Mouse (Mus musculus): Measurements from ENCODE around the gene 4933405L10Rik.

4933405L10Rik gene

GRCm38 (mm10) chr8:105707498-105708403, at the start of gene 4933405L10Rik, which contains the start of gene Enkd1:
4933405L10Rik (plus strand) TSS chr8:105707655.
Enkd1 (minus strand) TSS chr8:105708210.
- peak; percentile 91 to 94 for DNase-seq

GRCm38 (mm10) chr8:105661167-105661566, 46.3 kb upstream of the 4933405L10Rik start:
- DNase-seq, result peak; percentile 28 to 42

- DNase-seq, result no peak
Measured at GRCm38 (mm10) chr8:105677891-105678290, 29.6 kb upstream of the 4933405L10Rik start.

- DNase-seq, result no peak
Measured at GRCm38 (mm10) chr8:105685325-105685724, 22.1 kb upstream of the 4933405L10Rik start.

- peak; percentile 56 to 87 for DNase-seq
Measured at GRCm38 (mm10) chr8:105685796-105686308, 21.6 kb upstream of the 4933405L10Rik start, which contains the start of gene Carmil2. Carmil2 (plus strand) TSS chr8:105686274.

- no peak for DNase-seq
Measured at GRCm38 (mm10) chr8:105686551-105686950, 20.9 kb upstream of the 4933405L10Rik start.

GRCm38 (mm10) chr8:105687512-105687911, 19.9 kb upstream of the 4933405L10Rik start:
- DNase-seq, result no peak

- no peak for DNase-seq
Measured at GRCm38 (mm10) chr8:105688242-105688752, 19.2 kb upstream of the 4933405L10Rik start.

GRCm38 (mm10) chr8:105689256-105689982, 18.0 kb upstream of the 4933405L10Rik start:
- DNase-seq, result no peak

GRCm38 (mm10) chr8:105689983-105690360, 17.5 kb upstream of the 4933405L10Rik start:
- no peak for DNase-seq

- no peak for DNase-seq
Measured at GRCm38 (mm10) chr8:105690978-105691377, 16.5 kb upstream of the 4933405L10Rik start.

- no peak for DNase-seq
Measured at GRCm38 (mm10) chr8:105692449-105693182, 14.8 kb upstream of the 4933405L10Rik start.

GRCm38 (mm10) chr8:105693648-105694047, 13.8 kb upstream of the 4933405L10Rik start:
- peak; percentile 63 to 87 for DNase-seq

GRCm38 (mm10) chr8:105694051-105694799, 13.2 kb upstream of the 4933405L10Rik start:
- DNase-seq, result peak in 1 of 2 experiments; percentile 27

- no peak for DNase-seq
Measured at GRCm38 (mm10) chr8:105695080-105695780, 12.2 kb upstream of the 4933405L10Rik start.

- no peak for DNase-seq
Measured at GRCm38 (mm10) chr8:105697196-105697780, 10.2 kb upstream of the 4933405L10Rik start.

GRCm38 (mm10) chr8:105698734-105699133, 8.7 kb upstream of the 4933405L10Rik start:
- DNase-seq, result no peak

- no peak for DNase-seq
Measured at GRCm38 (mm10) chr8:105699488-105700215, 7.8 kb upstream of the 4933405L10Rik start.

- peak; percentile 67 to 75 for DNase-seq
Measured at GRCm38 (mm10) chr8:105700566-105700965, 6.9 kb upstream of the 4933405L10Rik start.

All from kidney, postnatal 36 days (tissue).